20 mouse cellular contexts compared by ENCODE assay signal in the genomic region with DNA sequence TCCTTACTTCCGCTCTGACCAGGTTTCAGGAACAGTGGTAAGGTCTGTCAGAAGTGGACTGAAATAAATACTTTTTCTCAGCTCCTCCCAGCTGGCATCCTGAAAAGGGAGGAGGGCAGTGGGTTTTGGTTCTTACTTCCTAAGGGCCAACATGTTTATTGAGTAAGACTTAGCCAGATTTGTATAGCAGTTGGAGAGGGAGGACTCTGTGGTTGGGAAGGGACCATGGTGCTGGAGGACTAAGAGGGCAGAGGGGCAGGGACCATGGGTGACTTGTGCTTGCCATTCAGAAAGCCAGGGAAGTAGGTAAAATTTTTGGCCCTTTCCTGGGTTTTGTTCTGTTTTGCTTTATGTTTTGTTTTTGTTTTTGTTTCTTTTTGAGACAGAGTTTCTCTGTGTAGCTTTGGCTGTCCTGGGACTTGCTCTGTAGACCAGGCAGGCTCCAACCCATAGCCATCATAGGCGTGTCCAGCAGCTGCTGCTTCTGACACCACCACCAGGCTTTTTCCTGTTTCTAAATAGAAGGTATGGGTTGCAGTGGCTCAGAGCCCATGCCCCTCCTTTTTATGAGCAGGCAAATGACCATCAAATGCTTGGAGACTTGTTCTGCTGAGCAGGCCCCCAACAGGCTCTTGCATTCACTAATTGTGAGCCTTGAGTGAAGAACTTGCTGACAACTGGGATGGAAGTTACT. TPM values are rescaled to one million over a fixed set of nuclear protein-coding genes. Genes with fewer than 3 reads are reported as not detected.
A peak's percentile ranks its signal among the peaks of the same experiment; 100 is the strongest.
ATAC-seq and TF ChIP-seq lines count a peak whose summit lies in the region.
"Not testable (repeated sequence)": the region's sequence is repeated elsewhere in the genome, so short reads cannot be mapped to it uniquely, and the experiment has no call there.
"Had no signal": no experiment of that assay in that cellular context is flagged by ENCODE, and none has a peak within 500 bp of the region (broad histone marks: within the 10 kb centered on the region; RNA-seq: fewer than 3 reads in every experiment).

No protein-coding gene starts in this region.

- TF ChIP-seq POLR2A in bone marrow, adult 2 months (IDR thresholded peaks at IDR 0.05; ENCODE audit: borderline replicate concordance, control insufficient read depth, low read depth, low read length), result not testable (repeated sequence)

- 25% methylated on average over 2 of the region's 2 CpGs for WGBS in bone marrow, adult 2 months

- not testable (repeated sequence) for TF ChIP-seq CTCF in bone marrow, adult 2 months (IDR thresholded peaks at IDR 0.05; ENCODE audit: control insufficient read depth, insufficient read depth, low read length)

- peak; percentile 90 for ATAC-seq in common myeloid progenitor, adult 5-6 weeks (replicated peaks; ENCODE audit: low read depth, poor library complexity, severe bottlenecking)
- peak; percentile 86 for ATAC-seq in granulocyte monocyte progenitor cell, adult 5-6 weeks (replicated peaks; ENCODE audit: poor library complexity, severe bottlenecking)
- ATAC-seq in megakaryocyte, adult 5-6 weeks (ENCODE audit: poor library complexity, severe bottlenecking), result peak; percentile 71
- peak; percentile 80 for ATAC-seq in megakaryocyte progenitor cell, adult 5-6 weeks (replicated peaks; ENCODE audit: poor library complexity)
- peak; percentile 57; the same call in 1 of the 2 replicates for ATAC-seq in monocyte, adult 5-6 weeks (replicated peaks; ENCODE audit: insufficient number of reproducible peaks, low FRiP score, low TSS enrichment, poor library complexity, severe bottlenecking)

- H3K4me1 ChIP-seq in bone marrow, adult 2 months (ENCODE audit: control insufficient read depth, insufficient read depth, low read length), result not testable (repeated sequence)

- peak overlapping the region; percentile 88 for H3K27ac ChIP-seq in bone marrow, adult 2 months (ENCODE audit: control insufficient read depth, insufficient read depth, low read depth, low read length, poor library complexity)

- peak overlapping the region; percentile 66 for H3K4me3 ChIP-seq in bone marrow, adult 2 months (replicated peaks; ENCODE audit: control insufficient read depth, low read depth, low read length)

RNA-seq across cellular contexts. Expression of gene Ly6g, which starts 19.8 kb away (rescaled TPM):
- polyA plus RNA-seq in bone marrow, adult 2 months (2011; ENCODE audit: insufficient read depth, insufficient read length, low replicate concordance, missing spikeins), result 99.4 and 213 TPM in 2 replicates
- 2.0 TPM in 1 of 2 replicates, not detected in the other for total RNA-seq in common myeloid progenitor, adult 5-6 weeks (2017)
- 2.7 TPM in 1 of 2 replicates, not detected in the other for total RNA-seq in granulocyte monocyte progenitor cell, adult 5-6 weeks (2014; fragmentation: Nextera tagmentation)
- 3.2 and 4.9 TPM in 2 replicates for total RNA-seq in granulocyte monocyte progenitor cell, adult 5-6 weeks (2017)
- total RNA-seq in megakaryocyte, adult 5-6 weeks (2015), result 146 and 232 TPM in 2 replicates
- 79.2 and 81.9 TPM in 2 replicates for total RNA-seq in megakaryocyte, adult 5-6 weeks (2017)
- 12.4 and 16.4 TPM in 2 replicates for total RNA-seq in megakaryocyte progenitor cell, adult 5-6 weeks (2015)
- total RNA-seq in megakaryocyte progenitor cell, adult 5-6 weeks (2017), result 4.2 and 5.1 TPM in 2 replicates
- not detected in 3 replicates for total RNA-seq in monocyte, adult 5-6 weeks (2017)
- total RNA-seq: adrenal gland, adult 18-20 months; adrenal gland, adult 2 months; adrenal gland, adult 8-10 months; adrenal gland, postnatal 14 days; adrenal gland, postnatal 25 days; adrenal gland, postnatal 36 days; ES-E14; G1E; MEL had no signal
- polyA plus RNA-seq: activated CD4-positive, CD25-positive, alpha-beta regulatory T cell, adult 4 months; adrenal gland, adult 2 months; brain, embryonic 14.5 days; CD4-positive, CD25-positive, alpha-beta regulatory T cell, adult 4 months; cerebellum, adult 2 months; G1E; Patski had no signal

RNA-seq across cellular contexts. Expression of gene Ly6c2, which starts 23.5 kb away (rescaled TPM):
- 165 and 459 TPM in 2 replicates for polyA plus RNA-seq in bone marrow, adult 2 months (2011; ENCODE audit: insufficient read depth, insufficient read length, low replicate concordance, missing spikeins)
- 54.9 and 81.7 TPM in 2 replicates for total RNA-seq in common myeloid progenitor, adult 5-6 weeks (2017)
- 3,770 and 4,250 TPM in 2 replicates for total RNA-seq in granulocyte monocyte progenitor cell, adult 5-6 weeks (2014; fragmentation: Nextera tagmentation)
- 1,953 and 2,572 TPM in 2 replicates for total RNA-seq in granulocyte monocyte progenitor cell, adult 5-6 weeks (2017)
- 9,861 and 10,026 TPM in 2 replicates for total RNA-seq in megakaryocyte, adult 5-6 weeks (2015)
- total RNA-seq in megakaryocyte, adult 5-6 weeks (2017), result 3,107 and 3,295 TPM in 2 replicates
- total RNA-seq in megakaryocyte progenitor cell, adult 5-6 weeks (2015), result 6,745 and 7,533 TPM in 2 replicates
- 1,802 and 2,622 TPM in 2 replicates for total RNA-seq in megakaryocyte progenitor cell, adult 5-6 weeks (2017)
- 64.9 to 239 TPM (median 82.4 TPM) in 3 replicates for total RNA-seq in monocyte, adult 5-6 weeks (2017)
- total RNA-seq: ES-E14, MEL had no signal
- polyA plus RNA-seq: G1E had no signal

Comparison
In these comparisons a context has a peak if more than half of its experiments do, and no peak if none do; other contexts are left out.
1. Peak in every context shown above with its lines: ATAC-seq, H3K4me3 ChIP-seq and H3K27ac ChIP-seq.
2. RNA of gene Ly6g, which starts 19.8 kb away (total RNA-seq): 79.2 to 232 TPM in megakaryocyte, adult 5-6 weeks; 4.2 to 16.4 TPM in megakaryocyte progenitor cell, adult 5-6 weeks, 2.7 to 4.9 TPM in granulocyte monocyte progenitor cell, adult 5-6 weeks, 2.0 TPM in common myeloid progenitor, adult 5-6 weeks and not detected in monocyte, adult 5-6 weeks; every median in the first group is over 4 times any median in the second.